Mouse (Mus musculus) lung, adult 2 months (tissue): ENCODE results near the gene Trappc12. TPM values are rescaled to one million over a fixed set of nuclear protein-coding genes. Genes with fewer than 3 reads are reported as not detected.

Experiments used
- DNase-seq: peaks from one replicate; pipeline ENCODE4 v3.0.0; 2022
- H3K4me1 ChIP-seq: fragments of 200-500 bp; 2 replicates; pipeline ENCODE4 v1.6.1; 2011; ENCODE audit warnings: low read length; ENCODE audit not compliant: control insufficient read depth, insufficient read depth
- H3K4me3 ChIP-seq: fragments of 200-500 bp; replicated peaks from 2 replicates; pipeline ENCODE3; 2011; ENCODE audit warnings: low read depth, mild to moderate bottlenecking, control low read depth, low read length; ENCODE audit errors: extremely low read depth
- CTCF ChIP-seq: fragments of 200-500 bp; IDR thresholded peaks from 2 replicates; pipeline ENCODE4 v1.5.1; 2011; ENCODE audit warnings: mild to moderate bottlenecking, low read length, control low read depth; ENCODE audit not compliant: insufficient read depth
- POLR2A ChIP-seq: fragments of 200-500 bp; IDR thresholded peaks from 2 replicates; pipeline ENCODE4 v1.6.1; 2011; ENCODE audit warnings: low read depth, mild to moderate bottlenecking, control low read depth, low read length, borderline replicate concordance; ENCODE audit errors: extremely low read depth
- WGBS: fragments of 180-500 bp; shearing (Covaris S2); methylation state at CpG from one replicate; pipeline ENCODE4 v1.1.7; 2018; 5-methylcytosine and 5-hydroxymethylcytosine counted together
- polyA plus RNA-seq: library from polyadenylated mRNA; depleted of rRNA; stranded (reverse); fragments of >200 nt; gene quantifications from 2 replicates; pipeline ENCODE4 v1.2.3, GENCODE M21; 2012; rRNA removed

Gene Trappc12
- 18.7 and 25.1 TPM in 2 replicates for polyA plus RNA-seq

- no peak for TF ChIP-seq CTCF
- TF ChIP-seq POLR2A, result peak; percentile 59; the same call in 1 of the 2 replicates
- DNase-seq, result peak; percentile 83
Measured at GRCm38 (mm10) chr12:28750021-28750633, at the start of gene Trappc12. TSS of gene Trappc12 (minus strand) at chr12:28750472.

GRCm38 (mm10) chr12:28799798-28800411 lies 49.6 kb upstream of the Trappc12 start:
- 75% methylated on average over 11 of the region's 11 CpGs for WGBS

More at GRCm38 (mm10) chr12:28750021-28750633, at the start of gene Trappc12:
- Histone ChIP-seq H3K4me1 (peaks cover 3% of the 10 kb centered on the region), H3K4me3 (peak within 1 kb of the TSS; percentile 95)
- under 1% methylated on average over 41 of the region's 41 CpGs for WGBS

GRCm38 (mm10) chr12:28796881-28797420 lies 46.7 kb upstream of the Trappc12 start:
- H3K4me1 ChIP-seq, result no peaks in the 10 kb centered on the region
- no peak overlapping the region for H3K4me3 ChIP-seq
- no peak for DNase-seq
- TF ChIP-seq CTCF (no peak), POLR2A (no peak)

More at GRCm38 (mm10) chr12:28799798-28800411, 49.6 kb upstream of the Trappc12 start:
- peaks cover 1% of the 10 kb centered on the region; the same call in 1 of the 2 replicates for H3K4me1 ChIP-seq
- no peak for TF ChIP-seq CTCF
- no peak for TF ChIP-seq POLR2A
- H3K4me3 ChIP-seq, result no peak overlapping the region
- no peak for DNase-seq

- Histone ChIP-seq H3K4me3 (no peak overlapping the region), H3K4me1 (no peaks in the 10 kb centered on the region)
- no peak for DNase-seq
- TF ChIP-seq POLR2A (no peak), CTCF (no peak)
- WGBS, result 73% methylated on average over 3 of the region's 3 CpGs
Measured at GRCm38 (mm10) chr12:28795041-28795440, 44.8 kb upstream of the Trappc12 start.

- Histone ChIP-seq H3K4me3 (no peak overlapping the region), H3K4me1 (no peaks in the 10 kb centered on the region)
- TF ChIP-seq CTCF (no peak), POLR2A (no peak)
- no peak for DNase-seq
- WGBS, result 82% methylated on average over 2 of the region's 2 CpGs
Measured at GRCm38 (mm10) chr12:28793715-28794114, 43.4 kb upstream of the Trappc12 start.

GRCm38 (mm10) chr12:28792613-28793012 lies 42.3 kb upstream of the Trappc12 start:
- WGBS, result 77% methylated on average over 3 of the region's 3 CpGs
- H3K4me3 ChIP-seq, result no peak overlapping the region
- TF ChIP-seq CTCF, result no peak
- H3K4me1 ChIP-seq, result no peaks in the 10 kb centered on the region
- DNase-seq, result no peak

- WGBS, result 92% methylated on average over 6 of the region's 6 CpGs
- Histone ChIP-seq H3K4me1 (no peaks in the 10 kb centered on the region), H3K4me3 (no peak overlapping the region)
- TF ChIP-seq POLR2A (no peak), CTCF (no peak)
- DNase-seq, result no peak
Measured at GRCm38 (mm10) chr12:28786310-28786709, 36.0 kb upstream of the Trappc12 start.

- Histone ChIP-seq H3K4me1 (no peaks in the 10 kb centered on the region), H3K4me3 (no peak overlapping the region)
- TF ChIP-seq POLR2A (no peak), CTCF (no peak)
- no peak for DNase-seq
- WGBS, result 47% methylated on average over 1 of the region's 1 CpGs
Measured at GRCm38 (mm10) chr12:28785299-28785698, 35.0 kb upstream of the Trappc12 start.

- no peaks in the 10 kb centered on the region for H3K4me1 ChIP-seq
- no peak overlapping the region for H3K4me3 ChIP-seq
- DNase-seq, result no peak
- WGBS, result 68% methylated on average over 8 of the region's 8 CpGs
- no peak for TF ChIP-seq CTCF
- TF ChIP-seq POLR2A, result no peak
Measured at GRCm38 (mm10) chr12:28784864-28785263, 34.6 kb upstream of the Trappc12 start.

- Histone ChIP-seq H3K4me1 (no peaks in the 10 kb centered on the region), H3K4me3 (no peak overlapping the region)
- no peak for DNase-seq
- 32% methylated on average over 4 of the region's 4 CpGs for WGBS
- TF ChIP-seq CTCF (no peak), POLR2A (no peak)
Measured at GRCm38 (mm10) chr12:28784355-28784754, 34.1 kb upstream of the Trappc12 start.
